Mouse (Mus musculus): ENCODE data around the gene Urb2.
"Not testable (repeated sequence)": the region's sequence is repeated elsewhere in the genome, so short reads cannot be mapped to it uniquely, and the experiment has no call there.

GRCm38 (mm10) chr8:124026265-124026664, 5.0 kb downstream of the Urb2 start:
- not testable (repeated sequence) for TF ChIP-seq CTCF (IDR thresholded peaks at IDR 0.05; ENCODE audit: control insufficient read depth, insufficient read depth, insufficient read length); MAX (IDR thresholded peaks at IDR 0.05); USF1 (IDR thresholded peaks at IDR 0.05; ENCODE audit: low read depth); MYOD1 (IDR thresholded peaks at IDR 0.05; ENCODE audit: control insufficient read depth, insufficient read length, low read depth); MYOG (IDR thresholded peaks at IDR 0.05; ENCODE audit: control insufficient read depth, extremely low read depth, insufficient read length)

Measured in C2C12 (cell line).